Mouse (Mus musculus) gastrocnemius, adult 18-20 months (tissue): ENCODE measurements at regions not wholly inside any gene's neighbourhood (a gene's known extent, or its start where the extent isn't known, plus 50 kb on each side); places are given as distances from the start of the nearest gene placed in this dataset. TPM values are rescaled to one million over a fixed set of nuclear protein-coding genes. Genes with fewer than 3 reads are reported as not detected.

ENCODE experiments used
- DNase-seq: peaks from one replicate; pipeline ENCODE4 v3.0.0; 2021; ENCODE audit warnings: low spot score
- microRNA-seq: library from miRNA; unstranded; fragments of <30 nt; microRNA quantifications from one replicate; pipeline ENCODE4 v1.2.0, GENCODE M21; 2021

GRCm38 (mm10) chr8:15271793-15272587 lies 226.1 kb upstream of the BB014433 start:
- DNase-seq: no peak

- peak; percentile 58 for DNase-seq
These were observed 224.4 kb upstream of the BB014433 start for GRCm38 (mm10) chr8:15270290-15270689.

GRCm38 (mm10) chr8:15244770-15245485 lies 199.1 kb upstream of the BB014433 start:
- no peak for DNase-seq

- no peak for DNase-seq
These were observed 189.5 kb upstream of the BB014433 start for GRCm38 (mm10) chr8:15235410-15235809.

- no peak for DNase-seq
These were observed 187.4 kb upstream of the BB014433 start for GRCm38 (mm10) chr8:15233241-15233640.

GRCm38 (mm10) chr8:15230217-15230616 lies 184.3 kb upstream of the BB014433 start:
- DNase-seq: no peak

GRCm38 (mm10) chr8:15221211-15221912 lies 175.5 kb upstream of the BB014433 start:
- peak; percentile 43 for DNase-seq

- no peak for DNase-seq
These were observed 164.1 kb upstream of the BB014433 start for GRCm38 (mm10) chr8:15209856-15210521.

- DNase-seq: no peak
These were observed 155.7 kb upstream of the BB014433 start for GRCm38 (mm10) chr8:15201556-15201955.

- no peak for DNase-seq
These were observed 144.8 kb upstream of the BB014433 start for GRCm38 (mm10) chr8:15190708-15191107.

GRCm38 (mm10) chr8:15189079-15189612 lies 143.3 kb upstream of the BB014433 start:
- DNase-seq: no peak

Small RNA genes lying in the stretch of these regions (microRNA-seq; reads per million reads assigned to microRNA genes)
- gene Gm25255 (not detected), gene Gm25871 (not detected)
